Mouse (Mus musculus) thymus, adult 2 months (tissue): ENCODE data around the gene Cdx2. TPM values are rescaled to one million over a fixed set of nuclear protein-coding genes. Genes with fewer than 3 reads are reported as not detected.

Experiments used
- DNase-seq: peaks from one replicate; pipeline ENCODE4 v3.0.0; 2021
- H3K27ac ChIP-seq: fragments of 200-500 bp; 2 replicates; pipeline ENCODE4 v1.5.1; 2012; ENCODE audit warnings: low read length, control low read depth; ENCODE audit not compliant: control insufficient read depth, insufficient read depth
- H3K27me3 ChIP-seq: fragments of 200-500 bp; 2 replicates; pipeline ENCODE4 v1.6.1; 2012; ENCODE audit warnings: mild to moderate bottlenecking, low read length, moderate library complexity, mixed read lengths; ENCODE audit not compliant: control insufficient read depth, insufficient read depth
- H3K36me3 ChIP-seq: fragments of 200-500 bp; 2 replicates; pipeline ENCODE4 v1.6.1; 2012; ENCODE audit warnings: mild to moderate bottlenecking, low read length, moderate library complexity; ENCODE audit not compliant: control insufficient read depth, insufficient read depth
- H3K4me1 ChIP-seq: fragments of 200-500 bp; replicated peaks from 2 replicates; pipeline ENCODE4 v1.6.1; 2012; ENCODE audit warnings: low read length; ENCODE audit not compliant: control insufficient read depth, insufficient read depth
- H3K4me3 ChIP-seq: fragments of 200-500 bp; 2 replicates; pipeline ENCODE4 v1.5.1; 2012; ENCODE audit warnings: mild to moderate bottlenecking, low read length, control low read depth, moderate library complexity; ENCODE audit not compliant: control insufficient read depth, insufficient read depth
- CTCF ChIP-seq: fragments of 200-500 bp; IDR thresholded peaks from 2 replicates; pipeline ENCODE4 v1.5.1; 2012; ENCODE audit warnings: mild to moderate bottlenecking, control low read depth, low read length, moderate library complexity, borderline replicate concordance; ENCODE audit not compliant: control insufficient read depth, poor library complexity, insufficient read depth; ENCODE audit errors: extremely low read depth
- POLR2A ChIP-seq: fragments of 200-500 bp; IDR thresholded peaks from 2 replicates; pipeline ENCODE4 v1.6.1; 2012; ENCODE audit warnings: mild to moderate bottlenecking, low read length, control low read depth, moderate library complexity; ENCODE audit not compliant: control insufficient read depth, poor library complexity, insufficient read depth; ENCODE audit errors: extremely low read depth
- WGBS: fragments of 180-500 bp; shearing (Covaris S2); methylation state at CpG from one replicate; pipeline ENCODE4 v1.1.7; 2018; 5-methylcytosine and 5-hydroxymethylcytosine counted together
- polyA plus RNA-seq: library from polyadenylated mRNA; depleted of rRNA; stranded (reverse); fragments of >200 nt; gene quantifications from 2 replicates; pipeline ENCODE4 v1.2.3, GENCODE M21; 2012; rRNA removed

Cdx2 gene
- polyA plus RNA-seq, 1 experiment = 0.32 TPM

DNA sequence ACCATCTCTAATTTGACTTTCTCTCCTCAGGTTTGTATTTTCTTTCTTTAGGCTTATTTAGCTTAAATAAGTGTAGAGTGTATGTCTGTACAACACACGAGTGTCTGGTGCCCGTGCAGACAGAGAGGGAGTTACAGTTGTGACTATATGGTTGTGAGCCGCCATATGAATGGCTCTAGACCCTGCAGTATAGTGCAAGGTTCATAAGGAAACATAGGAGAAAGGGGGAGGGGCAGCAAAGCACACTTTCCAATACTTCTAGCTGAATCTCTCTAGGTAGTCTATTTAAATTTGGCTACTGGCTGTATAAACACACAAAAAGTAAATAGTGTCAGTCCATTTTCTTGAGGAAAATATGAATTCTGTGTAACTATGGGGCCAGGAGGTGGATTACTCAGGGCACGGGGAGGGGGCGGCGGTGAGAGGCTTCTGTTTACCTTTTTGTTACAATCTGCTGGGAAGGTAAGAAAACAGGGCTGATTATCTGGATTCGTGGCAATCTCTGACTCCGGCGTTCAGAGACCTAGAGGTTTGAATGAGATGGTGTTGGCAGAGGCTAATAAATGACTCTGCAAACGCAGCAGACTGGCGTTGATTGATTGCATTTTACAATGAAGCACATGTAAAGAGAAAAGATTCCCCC, 45.0 kb downstream of the Cdx2 start:
- Histone ChIP-seq H3K4me1 (no peaks in the 10 kb centered on the region), H3K27me3 (no peaks in the 10 kb centered on the region; the same call in 1 of the 2 replicates), H3K36me3 (no peaks in the 10 kb centered on the region), H3K27ac (no peak overlapping the region), H3K4me3 (no peak overlapping the region)
- TF ChIP-seq POLR2A = no peak
- TF ChIP-seq CTCF = no peak
- DNase-seq = no peak
- WGBS = 67% methylated on average over 11 of the region's 11 CpGs

DNA sequence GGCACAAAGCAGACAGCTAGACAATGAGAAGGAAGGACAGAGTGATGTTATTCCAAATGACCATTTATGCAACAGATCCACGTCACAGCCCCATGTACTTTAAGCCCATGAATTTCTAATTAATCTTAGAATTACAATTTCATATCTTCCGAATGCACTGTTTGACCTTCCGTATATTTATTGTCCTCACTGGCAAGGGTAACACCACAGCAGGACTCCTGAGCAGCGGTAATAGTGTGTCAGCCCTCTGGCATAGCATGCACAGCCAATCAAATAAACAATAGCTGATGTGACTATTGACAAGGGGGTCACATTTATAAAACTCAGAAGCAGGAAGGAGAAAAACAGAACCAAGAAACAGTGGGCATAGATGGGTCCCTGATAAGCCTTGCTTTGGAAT, 46.3 kb downstream of the Cdx2 start:
- WGBS = 86% methylated on average over 4 of the region's 4 CpGs
- TF ChIP-seq POLR2A (no peak), CTCF (no peak)
- DNase-seq = no peak
- Histone ChIP-seq H3K4me3 (no peak overlapping the region), H3K27ac (no peak overlapping the region), H3K27me3 (no peaks in the 10 kb centered on the region), H3K36me3 (no peaks in the 10 kb centered on the region), H3K4me1 (no peaks in the 10 kb centered on the region)

DNA sequence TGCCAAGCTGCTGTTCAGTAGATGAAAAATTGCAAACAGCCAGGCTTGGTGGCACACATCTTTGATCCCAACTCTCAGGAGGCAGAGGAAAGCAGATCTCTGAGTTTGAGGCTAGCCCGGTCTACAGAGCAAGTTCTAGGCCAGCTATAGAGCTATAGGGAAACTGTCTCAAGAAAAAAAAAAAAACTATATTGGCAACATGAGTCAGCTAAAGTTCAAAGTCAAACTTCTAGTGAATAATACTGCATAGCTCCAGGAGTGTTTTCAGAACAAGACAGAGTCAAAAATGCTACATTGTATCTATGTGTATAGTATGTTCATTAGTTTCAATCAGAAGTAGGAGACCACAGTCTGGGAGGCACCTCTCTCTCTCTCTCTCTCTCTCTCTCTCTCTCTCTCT, 46.9 kb downstream of the Cdx2 start:
- no peak for DNase-seq
- H3K27me3 ChIP-seq = no peaks in the 10 kb centered on the region
- H3K4me3 ChIP-seq = no peak overlapping the region
- no peaks in the 10 kb centered on the region for H3K36me3 ChIP-seq
- no peak overlapping the region for H3K27ac ChIP-seq
- no peaks in the 10 kb centered on the region for H3K4me1 ChIP-seq
- TF ChIP-seq CTCF = no peak
- TF ChIP-seq POLR2A = no peak
- 87% methylated on average over 1 of the region's 1 CpGs for WGBS

Other genes with a start within 250 kb of the Cdx2 start
- gene Lnx2, start 230.7 kb downstream of the Cdx2 start, polyA plus RNA-seq = 48.3 and 54.5 TPM in 2 replicates
- gene Polr1d, start 230.2 kb downstream of the Cdx2 start, polyA plus RNA-seq = 51.7 and 55.1 TPM in 2 replicates
- not detected in 2 replicates for gene Gsx1, start 118.6 kb downstream of the Cdx2 start, polyA plus RNA-seq
- 0.06 TPM in 1 of 2 replicates, not detected in the other for gene Pdx1, start 37.3 kb downstream of the Cdx2 start, polyA plus RNA-seq
- 0.15 and 0.87 TPM in 2 replicates for gene Urad, start 15.2 kb upstream of the Cdx2 start, polyA plus RNA-seq
- 5.3 and 5.8 TPM in 2 replicates for gene Flt3, start 93.2 kb upstream of the Cdx2 start, polyA plus RNA-seq
- 124 and 152 TPM in 2 replicates for gene Pan3, start 122.9 kb upstream of the Cdx2 start, polyA plus RNA-seq